Mouse (Mus musculus) heart, embryonic 13.5 days (tissue): ENCODE results near the gene Ptpre. TPM values are rescaled to one million over a fixed set of nuclear protein-coding genes. Genes with fewer than 3 reads are reported as not detected.
"Not testable (repeated sequence)": the region's sequence is repeated elsewhere in the genome, so short reads cannot be mapped to it uniquely, and the experiment has no call there.

Source experiments
- ATAC-seq: fragments of 200-750 bp; cut with Nextera tagmentation; 2 replicates; pipeline ENCODE4 v1.8.0; 2017; ENCODE audit warnings: moderate TSS enrichment; ENCODE audit not compliant: insufficient number of reproducible peaks, low FRiP score, low TSS enrichment; ENCODE audit errors: extremely low read depth
- H3K27ac ChIP-seq: fragments of 300-500 bp; sonication (generic); replicated peaks from 2 replicates; pipeline ENCODE4 v1.5.1; 2015; ENCODE audit warnings: moderate library complexity, mild to moderate bottlenecking, inconsistent platforms
- H3K27me3 ChIP-seq: fragments of 300-500 bp; sonication (generic); replicated peaks from 2 replicates; pipeline ENCODE4 v1.6.1; 2015; ENCODE audit warnings: mild to moderate bottlenecking, inconsistent platforms
- H3K36me3 ChIP-seq: fragments of 300-500 bp; sonication (generic); 2 replicates; pipeline ENCODE4 v1.6.1; 2015; ENCODE audit warnings: mild to moderate bottlenecking, inconsistent platforms
- H3K4me1 ChIP-seq: fragments of 300-500 bp; sonication (generic); 2 replicates; pipeline ENCODE4 v1.6.1; 2015; ENCODE audit warnings: inconsistent platforms
- H3K4me2 ChIP-seq: fragments of 300-500 bp; sonication (generic); 2 replicates; pipeline ENCODE4 v1.6.1; 2015; ENCODE audit warnings: inconsistent platforms, mild to moderate bottlenecking, moderate library complexity
- H3K4me3 ChIP-seq: fragments of 300-500 bp; sonication (generic); 2 replicates; pipeline ENCODE4 v1.5.1; 2015; ENCODE audit warnings: moderate library complexity, mild to moderate bottlenecking, inconsistent platforms
- H3K9ac ChIP-seq: fragments of 300-500 bp; sonication (generic); 2 replicates; pipeline ENCODE4 v1.6.1; 2015; ENCODE audit warnings: inconsistent platforms, mild to moderate bottlenecking, moderate library complexity
- H3K9me3 ChIP-seq: fragments of 300-500 bp; sonication (generic); 2 replicates; pipeline ENCODE4 v1.6.1; 2016; ENCODE audit warnings: inconsistent platforms
- WGBS: fragments of 180-500 bp; shearing (Covaris S2); methylation state at CpG from one replicate; pipeline ENCODE4 v1.1.7; 2015; ENCODE audit warnings: mixed read lengths; 5-methylcytosine and 5-hydroxymethylcytosine counted together
- polyA plus RNA-seq: library from polyadenylated mRNA; unstranded; fragments of >200 nt; fragmentation: Nextera tagmentation; extraction: Ambion mirVana; gene quantifications from 2 replicates; pipeline ENCODE4 v1.2.1, GENCODE M21; 2015

Gene Ptpre
- polyA plus RNA-seq, 1 experiment from 2014 or later, result 3.1 TPM

DNA sequence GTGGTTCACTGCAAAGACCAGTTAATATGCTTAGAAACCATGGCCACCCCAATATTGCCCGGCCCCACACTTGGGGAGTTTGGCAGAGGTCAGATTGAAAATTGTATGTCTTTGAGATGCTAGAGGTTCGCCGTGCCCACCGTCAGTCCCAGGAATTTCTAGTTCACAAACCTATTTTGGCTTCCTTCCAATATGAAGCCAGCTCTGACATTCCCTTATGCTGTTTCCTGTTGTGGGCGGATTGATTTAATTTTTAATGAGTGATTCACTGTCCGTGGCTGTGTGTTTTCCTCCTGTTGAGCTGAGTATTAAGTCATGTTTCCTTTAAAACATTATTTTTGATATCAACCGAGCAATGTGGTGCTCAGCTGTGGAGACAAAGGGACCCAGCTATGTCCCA is 72.4 kb downstream of the Ptpre start:
- H3K4me1 ChIP-seq, result peaks cover 40% of the 10 kb centered on the region
- H3K9ac ChIP-seq, result no peak overlapping the region
- peak overlapping the region; percentile 56; the same call in 1 of the 2 replicates for H3K27ac ChIP-seq
- H3K36me3 ChIP-seq, result no peaks in the 10 kb centered on the region
- H3K4me3 ChIP-seq, result no peak overlapping the region
- 35% methylated on average over 7 of the region's 7 CpGs for WGBS
- peak overlapping the region; percentile 21 for H3K4me2 ChIP-seq
- peaks cover 25% of the 10 kb centered on the region for H3K27me3 ChIP-seq
- no peaks in the 10 kb centered on the region; the same call in 1 of the 2 replicates for H3K9me3 ChIP-seq
- no peak for ATAC-seq

GRCm38 (mm10) chr7:135612276-135612675 is 75.0 kb downstream of the Ptpre start:
- Histone ChIP-seq H3K4me2 (no peak overlapping the region), H3K36me3 (no peaks in the 10 kb centered on the region), H3K9ac (no peak overlapping the region), H3K9me3 (no peaks in the 10 kb centered on the region; the same call in 1 of the 2 replicates), H3K27me3 (peaks cover 19% of the 10 kb centered on the region), H3K4me1 (peaks cover 25% of the 10 kb centered on the region), H3K27ac (no peak overlapping the region), H3K4me3 (no peak overlapping the region)
- WGBS, result 83% methylated on average over 16 of the region's 16 CpGs
- no peak for ATAC-seq

DNA sequence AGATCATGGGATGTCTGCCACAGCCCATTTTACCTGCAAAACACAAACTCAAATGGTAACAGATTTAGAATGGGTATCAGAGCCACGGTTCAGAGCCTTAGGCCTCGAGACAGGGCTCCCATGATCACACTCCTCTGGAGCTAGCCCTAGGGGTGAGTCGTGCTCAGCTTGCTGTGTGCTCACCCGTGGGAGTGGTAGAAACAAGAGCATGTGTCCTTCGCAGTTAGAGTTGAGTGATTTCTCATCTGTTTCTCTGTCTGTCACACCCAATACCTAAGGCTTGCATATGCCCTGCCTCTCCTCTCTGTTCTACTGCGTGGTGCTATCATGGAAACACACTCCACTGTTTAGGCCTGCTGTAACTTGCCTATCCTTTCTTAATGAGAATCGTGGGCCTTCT is 75.5 kb downstream of the Ptpre start:
- Histone ChIP-seq H3K27ac (no peak overlapping the region), H3K36me3 (no peaks in the 10 kb centered on the region), H3K9me3 (no peaks in the 10 kb centered on the region; the same call in 1 of the 2 replicates), H3K27me3 (peaks cover 16% of the 10 kb centered on the region), H3K4me2 (no peak overlapping the region), H3K4me1 (peaks cover 25% of the 10 kb centered on the region), H3K9ac (no peak overlapping the region), H3K4me3 (no peak overlapping the region)
- ATAC-seq, result no peak
- WGBS, result 68% methylated on average over 7 of the region's 7 CpGs

DNA sequence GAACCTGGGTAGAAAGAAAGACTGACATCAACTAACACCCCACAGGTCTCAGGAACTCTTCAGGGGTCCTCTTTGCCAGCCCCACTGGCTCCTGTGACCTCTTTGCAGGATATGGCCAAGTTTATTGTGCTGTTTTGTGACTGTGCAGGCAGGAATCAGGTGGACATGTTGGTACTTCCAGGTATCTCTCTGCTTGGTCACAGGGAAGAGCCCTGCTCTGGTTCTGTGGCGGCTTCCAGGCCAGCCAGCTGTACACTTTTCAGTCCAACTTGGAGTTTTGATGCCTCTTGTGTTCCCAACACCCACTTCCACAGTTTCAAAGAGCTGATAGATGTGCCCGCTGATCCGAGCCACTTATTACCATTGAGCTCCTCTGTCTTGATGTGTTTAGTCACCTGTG is 76.1 kb downstream of the Ptpre start:
- Histone ChIP-seq H3K9me3 (no peaks in the 10 kb centered on the region; the same call in 1 of the 2 replicates), H3K4me3 (no peak overlapping the region), H3K27ac (no peak overlapping the region), H3K4me2 (no peak overlapping the region), H3K9ac (no peak overlapping the region), H3K27me3 (peaks cover 19% of the 10 kb centered on the region), H3K4me1 (peaks cover 21% of the 10 kb centered on the region), H3K36me3 (no peaks in the 10 kb centered on the region)
- 85% methylated on average over 3 of the region's 3 CpGs for WGBS
- no peak for ATAC-seq

GRCm38 (mm10) chr7:135614892-135615291 is 77.6 kb downstream of the Ptpre start:
- H3K4me1 ChIP-seq, result peaks cover 5% of the 10 kb centered on the region
- H3K9ac ChIP-seq, result no peak overlapping the region
- H3K9me3 ChIP-seq, result no peaks in the 10 kb centered on the region; the same call in 1 of the 2 replicates
- H3K4me2 ChIP-seq, result no peak overlapping the region
- no peak overlapping the region for H3K4me3 ChIP-seq
- peaks cover 24% of the 10 kb centered on the region for H3K27me3 ChIP-seq
- 79% methylated on average over 8 of the region's 8 CpGs for WGBS
- H3K36me3 ChIP-seq, result no peaks in the 10 kb centered on the region
- H3K27ac ChIP-seq, result no peak overlapping the region
- ATAC-seq, result no peak

- H3K27me3 ChIP-seq, result peaks cover 23% of the 10 kb centered on the region
These were observed 79.2 kb downstream of the Ptpre start for GRCm38 (mm10) chr7:135616479-135616878.

DNA sequence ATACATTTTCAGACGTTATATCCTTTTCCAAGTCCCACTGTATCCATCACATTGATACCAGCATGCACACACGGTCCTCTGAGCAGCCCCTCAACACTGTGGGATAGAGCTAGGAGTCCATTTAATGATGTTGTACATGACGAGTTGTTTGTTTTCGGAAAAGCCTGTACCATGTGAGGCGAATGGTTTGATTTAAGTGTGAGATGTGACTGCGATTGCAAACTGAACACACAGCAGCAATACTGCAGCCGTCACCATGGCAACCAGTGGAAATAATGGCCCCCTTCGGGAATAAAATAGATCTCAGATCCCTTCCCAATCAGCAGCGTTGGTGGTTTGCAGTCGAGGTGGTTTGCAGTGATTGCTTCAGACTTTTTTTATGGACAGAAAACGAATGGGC is 80.5 kb downstream of the Ptpre start:
- no peak overlapping the region for H3K4me2 ChIP-seq
- no peaks in the 10 kb centered on the region; the same call in 1 of the 2 replicates for H3K9me3 ChIP-seq
- no peaks in the 10 kb centered on the region for H3K36me3 ChIP-seq
- H3K4me1 ChIP-seq, result peaks cover 5% of the 10 kb centered on the region; the same call in 1 of the 2 replicates
- H3K27ac ChIP-seq, result no peak overlapping the region
- peaks cover 15% of the 10 kb centered on the region for H3K27me3 ChIP-seq
- no peak overlapping the region for H3K4me3 ChIP-seq
- ATAC-seq, result no peak
- H3K9ac ChIP-seq, result no peak overlapping the region
- whole genome bisulfite sequencing, result 79% methylated on average over 11 of the region's 11 CpGs

More at GRCm38 (mm10) chr7:135616479-135616878, 79.2 kb downstream of the Ptpre start:
- not testable (repeated sequence) for H3K4me1 ChIP-seq, H3K27ac ChIP-seq, H3K9me3 ChIP-seq, H3K4me3 ChIP-seq, H3K9ac ChIP-seq, H3K36me3 ChIP-seq, ATAC-seq, H3K4me2 ChIP-seq

DNA sequence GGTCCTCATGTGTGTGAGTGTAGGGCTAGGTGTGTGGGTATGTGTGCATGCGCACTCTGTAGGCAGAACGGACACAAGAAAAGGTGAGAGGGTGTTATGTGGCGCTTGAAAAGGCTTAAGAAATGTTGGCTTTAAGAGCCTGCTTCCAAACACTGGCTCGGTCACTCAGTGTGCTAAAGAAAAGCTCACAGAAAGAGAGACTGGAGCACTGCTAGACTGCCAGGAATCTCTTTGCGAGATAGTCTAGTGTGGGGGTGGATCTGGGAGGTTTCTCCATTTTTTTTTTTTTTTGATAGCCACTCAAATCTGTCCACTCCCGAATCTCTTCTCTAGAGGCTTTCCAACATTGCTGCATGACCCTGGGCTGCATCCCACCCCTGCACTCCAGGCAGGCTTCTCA is 84.4 kb downstream of the Ptpre start:
- peaks cover 5% of the 10 kb centered on the region; the same call in 1 of the 2 replicates for H3K4me1 ChIP-seq
- no peaks in the 10 kb centered on the region for H3K36me3 ChIP-seq
- H3K27ac ChIP-seq, result no peak overlapping the region
- no peak overlapping the region for H3K9ac ChIP-seq
- H3K4me2 ChIP-seq, result no peak overlapping the region
- ATAC-seq, result no peak
- WGBS, result 48% methylated on average over 6 of the region's 6 CpGs
- no peaks in the 10 kb centered on the region for H3K9me3 ChIP-seq
- H3K4me3 ChIP-seq, result no peak overlapping the region
- peaks cover 17% of the 10 kb centered on the region for H3K27me3 ChIP-seq

- H3K27ac ChIP-seq, result no peak overlapping the region
- H3K9ac ChIP-seq, result no peak overlapping the region
- no peak for ATAC-seq
- no peaks in the 10 kb centered on the region for H3K9me3 ChIP-seq
- no peak overlapping the region for H3K4me3 ChIP-seq
- peaks cover 5% of the 10 kb centered on the region; the same call in 1 of the 2 replicates for H3K4me1 ChIP-seq
- H3K27me3 ChIP-seq, result peaks cover 23% of the 10 kb centered on the region
- no peak overlapping the region for H3K4me2 ChIP-seq
- no peaks in the 10 kb centered on the region for H3K36me3 ChIP-seq
These were observed 85.0 kb downstream of the Ptpre start for GRCm38 (mm10) chr7:135622241-135622640.

- 55% methylated on average over 3 of the region's 3 CpGs for WGBS
- Histone ChIP-seq H3K27ac (no peak overlapping the region), H3K9me3 (no peaks in the 10 kb centered on the region), H3K9ac (no peak overlapping the region), H3K36me3 (no peaks in the 10 kb centered on the region), H3K4me2 (no peak overlapping the region), H3K4me3 (no peak overlapping the region), H3K4me1 (peaks cover 5% of the 10 kb centered on the region; the same call in 1 of the 2 replicates), H3K27me3 (peaks cover 22% of the 10 kb centered on the region; the same call in 1 of the 2 replicates)
- no peak for ATAC-seq
These were observed 87.6 kb downstream of the Ptpre start for GRCm38 (mm10) chr7:135624854-135625253.

DNA sequence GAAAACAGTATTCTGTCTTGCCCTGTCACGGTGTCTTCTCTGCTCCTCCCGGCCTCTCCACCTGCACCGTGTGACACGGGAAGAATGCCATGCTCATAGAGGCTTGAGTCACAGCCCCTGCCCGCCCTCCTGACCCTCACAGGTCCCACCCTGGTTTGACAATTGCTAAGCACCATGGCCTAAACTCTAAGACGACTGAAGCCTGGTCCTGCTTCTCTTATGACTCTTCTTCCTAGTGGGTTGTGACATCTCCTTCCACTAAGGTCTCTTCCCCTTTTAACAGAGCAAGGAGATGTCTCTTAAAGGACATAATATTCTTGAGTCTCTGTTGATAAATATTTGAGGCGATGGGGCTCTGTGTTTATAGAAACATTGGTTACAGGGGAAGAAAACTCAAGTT is 91.1 kb downstream of the Ptpre start:
- WGBS, result 69% methylated on average over 7 of the region's 7 CpGs
- H3K27ac ChIP-seq, result no peak overlapping the region
- no peak for ATAC-seq

DNA sequence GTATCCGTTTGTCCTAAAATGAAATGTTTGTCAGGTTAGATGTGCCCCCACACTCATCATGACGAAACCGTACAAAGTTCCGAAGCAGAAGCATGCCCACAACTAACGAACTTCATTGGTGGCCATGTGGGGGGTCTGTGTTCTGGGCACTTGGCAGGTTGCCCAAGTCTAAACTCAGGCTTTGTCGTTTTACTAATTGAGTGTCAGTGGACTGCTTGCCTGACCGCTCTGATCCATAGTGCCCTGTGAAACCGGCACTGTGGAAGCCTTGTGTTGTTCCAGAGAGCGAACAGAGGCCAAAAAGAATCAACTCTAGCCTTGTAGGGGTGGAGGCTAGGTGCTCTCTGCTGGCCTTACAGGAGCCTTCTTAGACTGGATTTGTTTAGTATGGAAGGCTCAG is 91.7 kb downstream of the Ptpre start:
- H3K9ac ChIP-seq, result no peak overlapping the region
- no peak overlapping the region for H3K27ac ChIP-seq
- H3K36me3 ChIP-seq, result no peaks in the 10 kb centered on the region
- no peak overlapping the region for H3K4me2 ChIP-seq
- 69% methylated on average over 9 of the region's 9 CpGs for WGBS
- no peak overlapping the region for H3K4me3 ChIP-seq
- ATAC-seq, result no peak
- peaks cover 36% of the 10 kb centered on the region for H3K27me3 ChIP-seq
- no peaks in the 10 kb centered on the region for H3K9me3 ChIP-seq
- no peaks in the 10 kb centered on the region for H3K4me1 ChIP-seq

More for the DNA sequence above, 91.1 kb downstream of the Ptpre start:
- Histone ChIP-seq H3K9ac (no peak overlapping the region), H3K4me1 (no peaks in the 10 kb centered on the region), H3K4me3 (no peak overlapping the region), H3K9me3 (no peaks in the 10 kb centered on the region), H3K4me2 (no peak overlapping the region), H3K27me3 (peaks cover 30% of the 10 kb centered on the region), H3K36me3 (no peaks in the 10 kb centered on the region)
